Mouse (Mus musculus): ENCODE data around the gene Sult1a1. TPM values are rescaled to one million over a fixed set of nuclear protein-coding genes. Genes with fewer than 3 reads are reported as not detected.

Gene Sult1a1
- polyA plus RNA-seq (2014; fragmentation: Illumina TruSeq; extraction: RNeasy Lipid Tissue Mini Kit (QIAGEN cat#74804); ENCODE audit: low read depth, low replicate concordance) = 105 TPM

GRCm38 (mm10) chr7:126676207-126676606, at the start of gene Sult1a1:
Sult1a1 (minus strand) TSS chr7:126676432.

GRCm38 (mm10) chr7:126707442-126708174, 31.4 kb upstream of the Sult1a1 start, which contains the start of gene Coro1a:
Coro1a (minus strand) TSS chr7:126707787.

GRCm38 (mm10) chr7:126695631-126696207, 19.5 kb upstream of the Sult1a1 start, which contains the start of gene Slx1b:
Slx1b (minus strand) TSS chr7:126695784.

GRCm38 (mm10) chr7:126695210-126695611, 19.0 kb upstream of the Sult1a1 start, which contains the start of gene Bola2:
Bola2 (plus strand) TSS chr7:126695401.

GRCm38 (mm10) chr7:126649231-126650051, 26.8 kb downstream of the Sult1a1 start, which contains the start of gene Sgf29:
Sgf29 (plus strand) TSS chr7:126649309.

GRCm38 (mm10) chr7:126630824-126631518, 45.3 kb downstream of the Sult1a1 start, which contains the start of gene Nupr1:
Nupr1 (minus strand) TSS chr7:126630861.

Other genes starting within 250 kb of the Sult1a1 start
- 0.47 TPM for gene Rabep2, start 247.7 kb downstream of the Sult1a1 start, polyA plus RNA-seq (2014; fragmentation: Illumina TruSeq; extraction: RNeasy Lipid Tissue Mini Kit (QIAGEN cat#74804); ENCODE audit: low read depth, low replicate concordance)
- gene Atp2a1, start 213.3 kb downstream of the Sult1a1 start, polyA plus RNA-seq (2014; fragmentation: Illumina TruSeq; extraction: RNeasy Lipid Tissue Mini Kit (QIAGEN cat#74804); ENCODE audit: low read depth, low replicate concordance) = 5.9 TPM
- 1.3 TPM for gene Sh2b1, start 201.0 kb downstream of the Sult1a1 start, polyA plus RNA-seq (2014; fragmentation: Illumina TruSeq; extraction: RNeasy Lipid Tissue Mini Kit (QIAGEN cat#74804); ENCODE audit: low read depth, low replicate concordance)
- 8.8 TPM for gene Tufm, start 189.1 kb downstream of the Sult1a1 start, polyA plus RNA-seq (2014; fragmentation: Illumina TruSeq; extraction: RNeasy Lipid Tissue Mini Kit (QIAGEN cat#74804); ENCODE audit: low read depth, low replicate concordance)
- gene Atxn2l, start 173.0 kb downstream of the Sult1a1 start, polyA plus RNA-seq (2014; fragmentation: Illumina TruSeq; extraction: RNeasy Lipid Tissue Mini Kit (QIAGEN cat#74804); ENCODE audit: low read depth, low replicate concordance) = 23.1 TPM
- gene Eif3c, start 110.0 kb downstream of the Sult1a1 start, polyA plus RNA-seq (2014; fragmentation: Illumina TruSeq; extraction: RNeasy Lipid Tissue Mini Kit (QIAGEN cat#74804); ENCODE audit: low read depth, low replicate concordance) = 249 TPM
- 0.47 TPM for gene Apobr, start 91.5 kb downstream of the Sult1a1 start, polyA plus RNA-seq (2014; fragmentation: Illumina TruSeq; extraction: RNeasy Lipid Tissue Mini Kit (QIAGEN cat#74804); ENCODE audit: low read depth, low replicate concordance)
- 2.4 TPM for gene Cln3, start 90.6 kb downstream of the Sult1a1 start, polyA plus RNA-seq (2014; fragmentation: Illumina TruSeq; extraction: RNeasy Lipid Tissue Mini Kit (QIAGEN cat#74804); ENCODE audit: low read depth, low replicate concordance)
- not detected for gene Il27, start 81.5 kb downstream of the Sult1a1 start, polyA plus RNA-seq (2014; fragmentation: Illumina TruSeq; extraction: RNeasy Lipid Tissue Mini Kit (QIAGEN cat#74804); ENCODE audit: low read depth, low replicate concordance)
- 4.6 TPM for gene Nupr1, start 45.6 kb downstream of the Sult1a1 start, polyA plus RNA-seq (2014; fragmentation: Illumina TruSeq; extraction: RNeasy Lipid Tissue Mini Kit (QIAGEN cat#74804); ENCODE audit: low read depth, low replicate concordance)
- gene Sgf29, start 27.1 kb downstream of the Sult1a1 start, polyA plus RNA-seq (2014; fragmentation: Illumina TruSeq; extraction: RNeasy Lipid Tissue Mini Kit (QIAGEN cat#74804); ENCODE audit: low read depth, low replicate concordance) = 1.6 TPM
- gene Bola2, start 19.0 kb upstream of the Sult1a1 start, polyA plus RNA-seq (2014; fragmentation: Illumina TruSeq; extraction: RNeasy Lipid Tissue Mini Kit (QIAGEN cat#74804); ENCODE audit: low read depth, low replicate concordance) = 0.12 TPM
- 1.3 TPM for gene Slx1b, start 19.4 kb upstream of the Sult1a1 start, polyA plus RNA-seq (2014; fragmentation: Illumina TruSeq; extraction: RNeasy Lipid Tissue Mini Kit (QIAGEN cat#74804); ENCODE audit: low read depth, low replicate concordance)
- 3.2 TPM for gene Coro1a, start 31.4 kb upstream of the Sult1a1 start, polyA plus RNA-seq (2014; fragmentation: Illumina TruSeq; extraction: RNeasy Lipid Tissue Mini Kit (QIAGEN cat#74804); ENCODE audit: low read depth, low replicate concordance)
- gene Mapk3, start 83.2 kb upstream of the Sult1a1 start, polyA plus RNA-seq (2014; fragmentation: Illumina TruSeq; extraction: RNeasy Lipid Tissue Mini Kit (QIAGEN cat#74804); ENCODE audit: low read depth, low replicate concordance) = 30.8 TPM
- gene Gdpd3, start 89.9 kb upstream of the Sult1a1 start, polyA plus RNA-seq (2014; fragmentation: Illumina TruSeq; extraction: RNeasy Lipid Tissue Mini Kit (QIAGEN cat#74804); ENCODE audit: low read depth, low replicate concordance) = not detected
- gene Ypel3, start 100.5 kb upstream of the Sult1a1 start, polyA plus RNA-seq (2014; fragmentation: Illumina TruSeq; extraction: RNeasy Lipid Tissue Mini Kit (QIAGEN cat#74804); ENCODE audit: low read depth, low replicate concordance) = 12.0 TPM
- not detected for gene Tbx6, start 105.1 kb upstream of the Sult1a1 start, polyA plus RNA-seq (2014; fragmentation: Illumina TruSeq; extraction: RNeasy Lipid Tissue Mini Kit (QIAGEN cat#74804); ENCODE audit: low read depth, low replicate concordance)
- gene Ppp4c, start 116.1 kb upstream of the Sult1a1 start, polyA plus RNA-seq (2014; fragmentation: Illumina TruSeq; extraction: RNeasy Lipid Tissue Mini Kit (QIAGEN cat#74804); ENCODE audit: low read depth, low replicate concordance) = 28.4 TPM
- gene Fam57b, start 121.2 kb upstream of the Sult1a1 start, polyA plus RNA-seq (2014; fragmentation: Illumina TruSeq; extraction: RNeasy Lipid Tissue Mini Kit (QIAGEN cat#74804); ENCODE audit: low read depth, low replicate concordance) = not detected
- not detected for gene 4930451I11Rik, start 155.2 kb upstream of the Sult1a1 start, polyA plus RNA-seq (2014; fragmentation: Illumina TruSeq; extraction: RNeasy Lipid Tissue Mini Kit (QIAGEN cat#74804); ENCODE audit: low read depth, low replicate concordance)
- not detected for gene Doc2a, start 171.0 kb upstream of the Sult1a1 start, polyA plus RNA-seq (2014; fragmentation: Illumina TruSeq; extraction: RNeasy Lipid Tissue Mini Kit (QIAGEN cat#74804); ENCODE audit: low read depth, low replicate concordance)
- gene Hirip3, start 185.5 kb upstream of the Sult1a1 start, polyA plus RNA-seq (2014; fragmentation: Illumina TruSeq; extraction: RNeasy Lipid Tissue Mini Kit (QIAGEN cat#74804); ENCODE audit: low read depth, low replicate concordance) = 10.9 TPM
- 13.4 TPM for gene Ino80e, start 185.9 kb upstream of the Sult1a1 start, polyA plus RNA-seq (2014; fragmentation: Illumina TruSeq; extraction: RNeasy Lipid Tissue Mini Kit (QIAGEN cat#74804); ENCODE audit: low read depth, low replicate concordance)
- gene Taok2, start 208.3 kb upstream of the Sult1a1 start, polyA plus RNA-seq (2014; fragmentation: Illumina TruSeq; extraction: RNeasy Lipid Tissue Mini Kit (QIAGEN cat#74804); ENCODE audit: low read depth, low replicate concordance) = 9.9 TPM
- gene Tmem219, start 246.5 kb upstream of the Sult1a1 start, polyA plus RNA-seq (2014; fragmentation: Illumina TruSeq; extraction: RNeasy Lipid Tissue Mini Kit (QIAGEN cat#74804); ENCODE audit: low read depth, low replicate concordance) = 8.8 TPM